Comparison of ENCODE assay signal across 23 mouse cellular contexts in genomic region chr14:118790217-118790616, GRCm38 (mm10). TPM values are rescaled to one million over a fixed set of nuclear protein-coding genes. Genes with fewer than 3 reads are reported as not detected.
DNase-seq lines count a peak whose midpoint lies in the region; ATAC-seq and TF ChIP-seq lines count a peak whose summit lies in the region.
"Had no signal": no experiment of that assay in that cellular context is flagged by ENCODE, and none has a peak within 500 bp of the region (broad histone marks: within the 10 kb centered on the region; RNA-seq: fewer than 3 reads in every experiment).

No protein-coding gene starts in this region.

- WGBS in kidney, adult 2 months, result 35% methylated on average over 4 of the region's 4 CpGs
- 57% methylated on average over 4 of the region's 4 CpGs for WGBS in kidney, embryonic 15.5 days
- 40% methylated on average over 4 of the region's 4 CpGs for WGBS in liver, embryonic 12.5 days (ENCODE audit: insufficient replicate concordance)
- 54% methylated on average over 4 of the region's 4 CpGs for WGBS in liver, embryonic 11.5 days
- 13% methylated on average over 4 of the region's 4 CpGs for WGBS in liver, embryonic 14.5 days (ENCODE audit: insufficient replicate concordance)

- peak overlapping the region; percentile 10 for H3K4me3 ChIP-seq in kidney, adult 2 months (ENCODE audit: insufficient read depth, low read depth, low read length)
- no peak overlapping the region for H3K4me3 ChIP-seq in kidney, embryonic 15.5 days (replicated peaks)
- H3K4me3 ChIP-seq in liver, embryonic 12.5 days, result no peak overlapping the region
- H3K4me3 ChIP-seq in liver, embryonic 11.5 days (ENCODE audit: low read depth, low read length), result no peak overlapping the region
- no peak overlapping the region for H3K4me3 ChIP-seq in liver, embryonic 14.5 days (ENCODE audit: insufficient read depth in 1 of 2, low read depth in 2 of 2, low read length in 2 of 2)
- H3K4me3 ChIP-seq: forebrain, embryonic 10.5 days; forebrain, embryonic 15.5 days; heart, adult 2 months; heart, embryonic 10.5 days; hindbrain, embryonic 10.5 days; hindbrain, embryonic 13.5 days had no signal

- H3K36me3 ChIP-seq in kidney, adult 2 months (ENCODE audit: control insufficient read depth, insufficient read depth, low read length), result no peaks in the 10 kb centered on the region
- H3K36me3 ChIP-seq in kidney, embryonic 15.5 days, result no peaks in the 10 kb centered on the region
- H3K36me3 ChIP-seq in liver, embryonic 12.5 days, result no peaks in the 10 kb centered on the region
- no peaks in the 10 kb centered on the region for H3K36me3 ChIP-seq in liver, embryonic 11.5 days (ENCODE audit: control insufficient read depth, insufficient read depth, low read length)
- H3K36me3 ChIP-seq in liver, embryonic 14.5 days (replicated peaks; ENCODE audit: control insufficient read depth, insufficient read depth, low read depth), result no peaks in the 10 kb centered on the region
- H3K36me3 ChIP-seq: forebrain, embryonic 10.5 days; forebrain, embryonic 15.5 days; heart, embryonic 10.5 days; hindbrain, embryonic 10.5 days; hindbrain, embryonic 13.5 days had no signal

- H3K27me3 ChIP-seq in kidney, adult 2 months (replicated peaks; ENCODE audit: control insufficient read depth, insufficient read depth, low read length), result no peaks in the 10 kb centered on the region
- no peaks in the 10 kb centered on the region for H3K27me3 ChIP-seq in kidney, embryonic 15.5 days
- H3K27me3 ChIP-seq in liver, embryonic 12.5 days (replicated peaks), result no peaks in the 10 kb centered on the region
- H3K27me3 ChIP-seq in liver, embryonic 11.5 days (replicated peaks; ENCODE audit: control insufficient read depth, insufficient read depth, low read length), result no peaks in the 10 kb centered on the region
- no peaks in the 10 kb centered on the region for H3K27me3 ChIP-seq in liver, embryonic 14.5 days (ENCODE audit: control insufficient read depth, insufficient read depth, low read length)
- H3K27me3 ChIP-seq: forebrain, embryonic 15.5 days; hindbrain, embryonic 13.5 days had no signal

- H3K9ac ChIP-seq in kidney, embryonic 15.5 days, result no peak overlapping the region
- H3K9ac ChIP-seq in liver, embryonic 12.5 days, result no peak overlapping the region
- no peak overlapping the region for H3K9ac ChIP-seq in liver, embryonic 11.5 days (ENCODE audit: low read depth, low read length)
- H3K9ac ChIP-seq in liver, embryonic 14.5 days (replicated peaks), result peak overlapping the region; percentile 29; the same call in 1 of the 2 replicates
- H3K9ac ChIP-seq: forebrain, embryonic 15.5 days; hindbrain, embryonic 13.5 days had no signal

- no peak for TF ChIP-seq EP300 in liver, embryonic 14.5 days (IDR thresholded peaks at IDR 0.05; ENCODE audit: low read depth)

- TF ChIP-seq POLR2A in kidney, adult 2 months (IDR thresholded peaks at IDR 0.05; ENCODE audit: low read depth, low read length), result no peak

- DNase-seq in kidney, adult 2 months, result no peak
- no peak for DNase-seq in liver, embryonic 11.5 days (ENCODE audit: low spot score)
- DNase-seq in liver, embryonic 14.5 days (ENCODE audit: low read depth in 3 of 3, low spot score in 3 of 3), result no peak
- no peak for DNase-seq in cerebellum, adult 11-12 months
- DNase-seq: adrenal gland, adult 8-10 months; adrenal gland, postnatal 25 days; cerebellum, adult 18-20 months; cerebellum, adult 9-10 months; cerebellum, postnatal 14 days; gastrocnemius, postnatal 25 days; heart, adult 2 months; heart, postnatal 36 days had no signal

- H3K4me1 ChIP-seq in kidney, adult 2 months (ENCODE audit: control insufficient read depth, insufficient read depth, low read length), result peaks cover 24% of the 10 kb centered on the region
- peaks cover 10% of the 10 kb centered on the region; the same call in 1 of the 2 replicates for H3K4me1 ChIP-seq in kidney, embryonic 15.5 days
- H3K4me1 ChIP-seq in liver, embryonic 12.5 days, result peaks cover 53% of the 10 kb centered on the region
- peaks cover 12% of the 10 kb centered on the region for H3K4me1 ChIP-seq in liver, embryonic 11.5 days (replicated peaks; ENCODE audit: control insufficient read depth, insufficient read depth, low read length)
- H3K4me1 ChIP-seq in liver, embryonic 14.5 days (replicated peaks; ENCODE audit: control insufficient read depth in 2 of 2, insufficient read depth in 2 of 2, low read length in 1 of 2), result peaks cover 20 to 28% of the 10 kb centered on the region in 2 experiments
- H3K4me1 ChIP-seq: heart, embryonic 10.5 days had no signal

- ATAC-seq in kidney, embryonic 15.5 days (replicated peaks; ENCODE audit: low FRiP score), result no peak
- peak; percentile 40; the same call in 1 of the 2 replicates for ATAC-seq in liver, embryonic 12.5 days
- ATAC-seq in liver, embryonic 11.5 days (replicated peaks; ENCODE audit: low FRiP score), result no peak
- ATAC-seq in liver, embryonic 14.5 days (ENCODE audit: insufficient read depth), result peak; percentile 36; the same call in 1 of the 2 replicates
- ATAC-seq: activated CD4-positive, CD25-positive, alpha-beta regulatory T cell, adult 4 months; CD4-positive, CD25-positive, alpha-beta regulatory T cell, adult 4 months; forebrain, embryonic 15.5 days; hindbrain, embryonic 16.5 days had no signal

- TF ChIP-seq CTCF in kidney, adult 2 months (conservative IDR thresholded peaks at IDR 0.05; ENCODE audit: insufficient read depth, insufficient read length, low read depth, low read length), result no peak
- no peak for TF ChIP-seq CTCF in liver, embryonic 14.5 days (IDR thresholded peaks at IDR 0.05; ENCODE audit: low read depth)

- H3K4me2 ChIP-seq in kidney, embryonic 15.5 days, result no peak overlapping the region
- peak overlapping the region; percentile 2; the same call in 1 of the 2 replicates for H3K4me2 ChIP-seq in liver, embryonic 12.5 days
- H3K4me2 ChIP-seq in liver, embryonic 11.5 days, result no peak overlapping the region
- 0 out of 2 replicates have a peak overlapping the region, but pooled peaks have one; percentile 3 for H3K4me2 ChIP-seq in liver, embryonic 14.5 days (ENCODE audit: low read depth)
- H3K4me2 ChIP-seq: forebrain, embryonic 15.5 days; hindbrain, embryonic 13.5 days had no signal

- no peaks in the 10 kb centered on the region for H3K9me3 ChIP-seq in kidney, embryonic 15.5 days (replicated peaks)
- no peaks in the 10 kb centered on the region for H3K9me3 ChIP-seq in liver, embryonic 12.5 days (replicated peaks)
- no peaks in the 10 kb centered on the region for H3K9me3 ChIP-seq in liver, embryonic 11.5 days (ENCODE audit: control insufficient read depth, low read length)
- no peaks in the 10 kb centered on the region for H3K9me3 ChIP-seq in liver, embryonic 14.5 days (ENCODE audit: control insufficient read depth, low read length)
- H3K9me3 ChIP-seq: forebrain, embryonic 10.5 days; forebrain, embryonic 15.5 days; heart, embryonic 10.5 days; hindbrain, embryonic 10.5 days; hindbrain, embryonic 13.5 days had no signal

- no peak overlapping the region for H3K27ac ChIP-seq in kidney, adult 2 months (ENCODE audit: insufficient read depth, low read depth, low read length)
- H3K27ac ChIP-seq in kidney, embryonic 15.5 days, result no peak overlapping the region
- H3K27ac ChIP-seq in liver, embryonic 12.5 days, result 0 out of 2 replicates have a peak overlapping the region, but pooled peaks have one; percentile 5
- H3K27ac ChIP-seq in liver, embryonic 11.5 days (ENCODE audit: low read depth, low read length), result no peak overlapping the region
- H3K27ac ChIP-seq in liver, embryonic 14.5 days, result no peak overlapping the region
- H3K27ac ChIP-seq: forebrain, embryonic 10.5 days; forebrain, embryonic 15.5 days; heart, adult 2 months; heart, embryonic 10.5 days; hindbrain, embryonic 10.5 days; hindbrain, embryonic 13.5 days had no signal

RNA-seq across cellular contexts. Expression of gene Cldn10, which starts 2.5 kb away (rescaled TPM):
- 230 and 232 TPM in 2 replicates for polyA plus RNA-seq in kidney, adult 2 months (2012; rRNA removed)
- 22.8 and 25.3 TPM in 2 replicates for polyA plus RNA-seq in kidney, embryonic 15.5 days (2015; fragmentation: Nextera tagmentation; extraction: Ambion mirVana)
- 0.17 and 0.30 TPM in 2 replicates for polyA plus RNA-seq in liver, embryonic 12.5 days (2016; fragmentation: Nextera tagmentation; extraction: Ambion mirVana)
- polyA plus RNA-seq in liver, embryonic 11.5 days (2014; fragmentation: Nextera tagmentation; extraction: Ambion mirVana), result 0.30 and 0.47 TPM in 2 replicates
- polyA plus RNA-seq in liver, embryonic 14.5 days (2012; rRNA removed), result 0.05 and 0.06 TPM in 2 replicates
- polyA plus RNA-seq in liver, embryonic 14.5 days (2014; fragmentation: Nextera tagmentation; extraction: Ambion mirVana), result 0.45 and 0.51 TPM in 2 replicates
- polyA plus RNA-seq: C2C12 had no signal

Comparison
In these comparisons a context has a peak if more than half of its experiments do, and no peak if none do; other contexts are left out.
1. ATAC-seq: peak in liver, embryonic 12.5 days (single experiment) and liver, embryonic 14.5 days (single experiment); none in kidney, embryonic 15.5 days (single experiment) and liver, embryonic 11.5 days (single experiment).
2. H3K4me2 ChIP-seq: peak in liver, embryonic 12.5 days (single experiment) and liver, embryonic 14.5 days (single experiment); none in kidney, embryonic 15.5 days (single experiment) and liver, embryonic 11.5 days (single experiment).
3. RNA of gene Cldn10, which starts 2.5 kb away (polyA plus RNA-seq): 230 to 232 TPM in kidney, adult 2 months and 22.8 to 25.3 TPM in kidney, embryonic 15.5 days; 0.05 to 0.51 TPM in liver, embryonic 14.5 days, 0.30 to 0.47 TPM in liver, embryonic 11.5 days and 0.17 to 0.30 TPM in liver, embryonic 12.5 days; every median in the first group is over 10 times any median in the second.